Mouse (Mus musculus) cerebellum, adult 18-20 months (tissue): Measurements from ENCODE around the gene Slco3a1.
"Not testable (repeated sequence)": the region's sequence is repeated elsewhere in the genome, so short reads cannot be mapped to it uniquely, and the experiment has no call there.

Experiments used
- DNase-seq, 2 experiments: peaks; one replicate each; pipeline ENCODE4 v3.0.0; 2021

Slco3a1 gene

DNA sequence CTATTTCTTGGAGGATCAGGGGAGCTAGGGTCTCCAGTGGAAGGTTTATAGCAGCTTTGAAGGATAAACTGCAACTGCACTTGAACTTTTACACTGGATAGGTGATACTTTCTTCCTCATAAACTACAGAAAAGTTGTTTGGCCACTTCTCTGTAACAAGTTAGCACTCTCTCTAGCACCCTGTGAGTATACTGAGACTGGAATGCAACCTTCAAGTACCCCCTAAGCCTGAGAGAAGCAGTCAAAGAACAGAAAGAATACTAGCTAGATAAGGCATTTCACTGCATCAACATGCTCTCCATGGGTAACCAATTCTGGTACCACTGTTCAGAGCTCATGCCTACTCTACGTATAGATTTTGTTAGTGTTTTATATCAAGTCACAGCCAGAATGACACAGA, 128.6 kb downstream of the Slco3a1 start:
- no peak for DNase-seq

GRCm38 (mm10) chr7:74423928-74424850, 130.4 kb downstream of the Slco3a1 start:
- DNase-seq = peak; percentile 36 to 46

DNA sequence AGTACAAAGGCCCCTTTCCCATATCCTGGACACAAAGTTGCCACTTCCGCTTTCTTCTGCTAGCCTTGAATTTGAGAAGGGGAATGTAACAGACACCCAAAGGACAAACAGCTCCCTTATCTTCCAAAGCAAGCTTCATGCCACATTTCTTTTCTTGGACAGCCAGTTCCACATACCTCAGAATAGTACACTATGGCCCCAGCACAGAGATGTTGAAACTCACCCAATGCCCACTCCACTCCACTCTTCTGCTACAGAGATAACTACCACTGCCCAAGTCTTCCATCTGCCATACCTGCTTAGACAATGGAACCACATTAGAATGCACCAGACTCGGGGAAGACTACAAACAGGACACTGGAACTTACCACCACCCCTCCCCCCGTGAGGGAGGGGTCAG, 131.3 kb downstream of the Slco3a1 start:
- DNase-seq = no peak

DNA sequence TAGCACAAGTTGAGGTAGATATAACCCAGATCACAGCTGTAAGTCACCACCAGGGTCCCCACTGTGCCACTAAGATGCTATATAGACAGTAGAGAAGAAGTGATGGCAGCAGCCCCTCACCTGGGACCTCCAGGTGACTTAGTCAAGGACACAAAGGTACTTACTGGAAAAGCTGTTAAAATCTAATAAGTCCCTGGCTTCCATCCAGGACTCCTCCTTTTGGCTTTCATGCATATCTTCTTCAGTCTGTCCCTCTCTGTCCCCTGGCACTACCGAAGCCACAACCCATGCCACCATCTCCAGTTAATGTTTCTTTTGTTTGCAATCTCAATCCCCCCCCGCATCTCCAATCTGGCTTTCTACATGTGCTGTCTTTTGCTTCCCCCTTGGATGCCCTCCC, 131.8 kb downstream of the Slco3a1 start:
- DNase-seq = peak in 1 of 2 experiments; percentile 23

DNA sequence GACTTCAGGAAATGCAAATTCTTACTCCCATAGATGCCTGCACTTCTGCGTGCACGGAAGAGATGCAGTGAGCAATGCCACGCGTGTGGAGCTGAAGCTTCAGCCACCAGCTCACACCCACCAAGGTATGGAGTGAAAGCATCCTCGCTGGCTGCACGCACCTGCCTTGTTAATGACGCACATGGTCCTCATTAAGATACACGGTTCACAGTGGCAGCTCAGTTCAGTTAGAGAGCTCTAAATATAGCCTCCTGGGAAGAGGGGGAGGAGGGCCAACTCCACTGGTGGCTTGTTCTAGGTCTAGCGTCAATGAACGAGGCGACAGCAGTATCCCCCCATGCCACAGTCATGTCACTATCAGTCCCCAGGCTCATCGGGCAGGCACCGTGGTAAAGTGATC, 132.6 kb downstream of the Slco3a1 start:
- peak; percentile 38 to 39 for DNase-seq

GRCm38 (mm10) chr7:74421591-74421990, 133.0 kb downstream of the Slco3a1 start:
- DNase-seq = no peak

GRCm38 (mm10) chr7:74419706-74420105, 134.9 kb downstream of the Slco3a1 start:
- no peak for DNase-seq

DNA sequence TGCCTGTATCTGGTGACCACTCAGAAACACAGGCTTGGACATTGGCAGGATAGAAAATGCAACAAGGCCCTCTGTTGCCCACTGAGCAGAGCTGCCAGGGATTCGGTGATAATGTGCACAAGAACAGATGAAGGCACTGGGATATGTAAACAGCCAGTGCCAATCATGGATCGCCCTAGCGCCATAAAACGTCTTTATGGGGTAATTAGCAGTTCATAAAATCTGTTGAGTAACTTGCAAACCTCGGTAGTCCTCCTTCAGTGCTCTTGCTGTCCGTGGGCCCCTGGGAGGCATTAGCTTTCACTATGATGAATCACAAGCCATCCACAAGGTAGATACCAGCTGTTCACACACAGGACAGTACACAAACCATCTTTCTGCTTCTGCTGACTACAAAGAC, 137.6 kb downstream of the Slco3a1 start:
- no peak for DNase-seq

GRCm38 (mm10) chr7:74415241-74415640, 139.3 kb downstream of the Slco3a1 start:
- peak; percentile 68 to 69 for DNase-seq

- DNase-seq = no peak
These were observed 140.6 kb downstream of the Slco3a1 start for GRCm38 (mm10) chr7:74413738-74414716.

DNA sequence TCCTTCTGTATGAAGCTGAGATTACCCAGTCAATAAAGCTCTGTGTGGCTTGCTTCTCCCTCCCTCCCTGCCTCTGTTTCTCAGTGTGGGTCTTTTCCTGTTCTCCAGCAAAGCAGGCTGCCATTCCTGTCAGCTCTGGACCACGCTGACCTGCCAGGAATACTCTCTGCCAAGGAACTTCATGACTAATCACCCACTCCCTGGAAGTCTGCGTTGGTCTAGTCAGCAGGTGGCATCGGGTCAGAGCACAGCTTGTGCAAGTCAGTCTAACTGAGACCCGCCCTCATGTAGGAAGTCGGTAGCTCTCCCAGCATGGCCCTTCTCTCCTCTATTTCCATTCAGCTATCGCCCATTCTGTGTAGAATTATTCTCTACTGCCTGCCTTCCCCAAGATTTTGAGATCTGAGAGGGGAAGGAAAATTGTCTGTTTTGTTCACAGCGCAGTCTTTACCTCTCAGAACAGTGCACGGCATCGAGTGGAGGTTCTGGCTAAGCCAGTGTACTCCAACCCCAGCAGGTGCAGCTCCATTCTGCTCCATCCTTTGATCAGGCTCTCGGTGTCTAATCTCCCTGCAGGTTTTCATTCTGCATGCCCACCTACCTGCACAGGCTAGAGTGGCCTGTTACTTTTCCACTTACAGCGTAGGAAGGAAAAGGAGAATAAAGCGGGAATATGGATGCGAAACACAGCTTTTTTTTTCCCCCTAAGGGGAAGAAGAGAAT, 145.8 kb downstream of the Slco3a1 start:
- DNase-seq = peak; percentile 63 to 76

DNA sequence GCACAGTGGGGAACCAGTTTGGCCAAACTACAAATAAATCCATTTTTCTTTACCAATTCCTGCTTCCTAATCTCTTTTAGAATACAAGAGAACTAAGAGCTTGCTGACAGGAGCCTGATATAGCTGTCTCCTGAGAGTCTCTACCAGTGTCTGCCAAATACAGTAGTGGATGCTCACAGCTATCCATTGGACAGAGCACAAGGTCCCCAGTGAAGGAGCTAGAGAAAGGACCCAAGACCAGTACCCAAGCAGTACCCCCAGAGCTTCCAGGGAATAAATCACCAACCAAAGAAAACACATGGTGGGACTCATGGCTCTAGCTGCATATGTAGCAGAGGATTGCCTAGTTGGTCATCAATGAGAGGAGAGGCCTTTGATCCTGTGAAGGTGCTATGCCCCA, 146.7 kb downstream of the Slco3a1 start:
- DNase-seq = not testable (repeated sequence)

DNA sequence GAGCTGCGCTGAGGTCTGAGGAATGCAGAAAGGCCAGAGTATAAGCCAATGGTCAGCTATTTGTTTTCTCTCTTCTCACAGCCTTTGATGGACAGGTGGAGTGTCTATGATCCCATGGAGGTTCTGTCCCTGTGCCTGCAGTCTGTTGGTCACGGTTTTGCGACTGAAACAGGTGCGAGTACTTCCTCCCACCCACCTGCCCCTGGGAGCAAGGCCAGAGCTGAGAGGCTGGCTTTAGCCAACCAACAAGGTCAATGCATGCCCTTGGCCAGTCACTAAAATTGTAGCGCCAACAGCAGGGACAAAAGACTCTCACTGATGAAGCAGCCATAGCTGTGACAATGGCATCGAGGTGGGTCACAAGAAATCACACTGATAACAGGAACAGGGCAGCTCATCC, 154.9 kb downstream of the Slco3a1 start:
- peak; percentile 78 to 84 for DNase-seq

GRCm38 (mm10) chr7:74399154-74399553, 155.4 kb downstream of the Slco3a1 start:
- no peak for DNase-seq

- peak; percentile 43 to 64 for DNase-seq
These were observed 156.3 kb downstream of the Slco3a1 start for GRCm38 (mm10) chr7:74398326-74398725.

- DNase-seq = no peak
These were observed 163.1 kb downstream of the Slco3a1 start for GRCm38 (mm10) chr7:74391451-74391873.

DNA sequence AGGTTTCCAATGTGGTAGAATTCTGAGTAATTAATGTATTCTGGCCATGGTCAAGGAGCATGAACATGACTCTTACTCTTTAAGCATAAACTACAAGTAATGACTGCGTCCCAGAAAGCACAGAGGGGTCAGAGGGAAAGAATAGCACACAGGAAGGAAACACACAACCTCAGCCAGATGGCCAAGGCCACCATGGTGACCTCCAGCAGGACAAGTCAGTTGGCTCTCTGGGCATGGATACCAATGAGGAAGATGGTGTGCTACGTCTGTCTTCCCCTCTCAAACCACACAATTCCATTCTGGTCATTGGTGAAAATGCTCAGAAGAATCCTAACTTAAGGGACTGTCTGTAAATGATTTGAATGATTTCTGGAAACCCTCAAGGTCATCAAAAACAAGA, 165.0 kb downstream of the Slco3a1 start:
- DNase-seq = no peak

GRCm38 (mm10) chr7:74386257-74386656, 168.3 kb downstream of the Slco3a1 start:
- peak; percentile 96 to 97 for DNase-seq

DNA sequence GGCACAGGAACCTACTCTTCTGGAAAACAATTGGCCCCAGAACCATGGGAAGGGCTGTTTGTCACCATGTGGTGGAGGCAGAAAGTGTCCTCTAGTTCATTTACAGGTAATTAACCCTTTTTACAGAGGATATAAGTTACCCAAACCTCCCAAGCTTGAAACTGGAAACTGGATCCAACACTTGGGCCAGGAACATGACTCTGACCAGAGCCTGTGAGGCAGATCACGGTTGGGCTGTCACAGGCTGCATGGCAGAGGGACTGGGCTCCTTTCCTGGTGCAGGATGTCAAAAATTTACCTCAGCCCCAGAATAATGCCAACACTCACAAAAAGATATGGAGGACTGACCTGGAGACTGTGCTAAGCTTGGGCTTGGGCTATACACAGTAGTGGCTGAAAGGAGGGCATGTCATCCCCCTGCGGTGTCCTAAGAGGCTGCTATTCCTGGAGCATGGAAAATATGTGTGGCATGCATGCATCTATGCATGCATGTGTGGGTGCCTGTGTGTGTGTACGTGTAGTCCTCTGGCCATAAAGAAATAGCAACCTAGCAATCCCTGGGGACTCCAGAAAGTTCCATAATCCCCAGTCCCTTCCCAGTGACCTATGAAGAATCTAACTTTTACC, 171.4 kb downstream of the Slco3a1 start:
- DNase-seq = no peak

DNA sequence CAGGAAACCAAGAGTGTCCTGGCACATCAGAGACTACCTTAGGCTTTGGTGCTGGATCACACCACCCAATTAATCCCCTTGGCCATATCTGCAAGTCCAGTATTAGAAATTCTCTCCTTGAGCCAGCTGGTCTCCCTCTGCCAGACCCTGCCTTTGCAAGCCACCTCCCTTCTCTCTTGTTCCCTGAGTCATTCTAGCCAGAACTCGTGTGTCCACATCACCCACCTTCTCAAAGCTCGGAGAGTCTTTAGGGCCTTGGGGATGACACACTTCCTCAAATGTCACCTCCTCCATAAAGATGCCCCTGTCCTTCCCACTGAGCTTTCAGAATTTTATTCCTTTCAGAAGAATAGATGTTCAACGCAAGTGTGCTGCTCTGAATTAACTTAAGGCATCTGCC, 172.3 kb downstream of the Slco3a1 start:
- no peak for DNase-seq

DNA sequence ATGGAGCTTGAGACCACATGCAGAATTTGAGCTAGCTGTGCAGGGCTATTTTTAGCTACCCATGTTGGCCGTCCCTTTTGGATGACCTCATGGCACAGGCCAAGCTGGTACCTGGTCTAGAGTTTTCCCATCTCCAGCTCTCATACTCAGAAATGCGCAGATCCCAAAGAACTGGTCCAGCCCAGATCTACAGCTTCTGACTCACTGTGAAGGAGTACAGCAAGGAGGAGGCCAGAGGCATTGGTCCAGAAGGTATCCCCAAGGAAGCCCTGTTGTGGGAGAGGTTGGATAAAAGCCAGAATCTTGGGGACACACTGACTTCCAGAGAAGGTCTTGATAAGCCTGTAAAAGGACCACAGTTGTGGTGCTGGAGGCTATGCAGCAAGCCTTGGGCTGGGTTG, 172.7 kb downstream of the Slco3a1 start:
- peak; percentile 64 to 76 for DNase-seq

DNA sequence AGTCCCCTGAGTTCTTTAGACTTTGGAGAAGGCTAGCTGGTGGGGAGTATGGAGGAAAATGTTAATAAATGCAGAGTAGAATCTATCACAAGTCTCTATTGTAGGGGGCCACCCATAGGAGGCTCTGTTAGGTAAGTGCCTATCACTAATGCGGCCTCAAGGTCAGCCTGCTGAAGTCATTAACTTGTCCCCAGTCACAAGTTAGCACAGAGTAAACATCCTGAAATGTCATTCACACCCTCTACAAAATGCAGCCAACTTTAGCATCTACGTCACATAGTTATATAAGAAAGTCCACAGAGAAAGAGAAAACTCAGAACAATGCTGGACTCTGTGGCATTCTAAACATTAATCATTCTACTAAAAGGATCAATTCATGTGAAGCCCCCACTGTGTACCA, 173.5 kb downstream of the Slco3a1 start:
- DNase-seq = no peak
